Mouse (Mus musculus): Measurements from ENCODE around the gene Ptpn21.

Ptpn21 gene

GRCm38 (mm10) chr12:98736951-98737800 lies at the start of gene Ptpn21:
Ptpn21 (minus strand) TSS chr12:98737405.
- peak; percentile 82 for DNase-seq

- DNase-seq, result no peak
These were observed 47.0 kb upstream of the Ptpn21 start for GRCm38 (mm10) chr12:98784251-98784650.

GRCm38 (mm10) chr12:98779148-98779547 lies 41.9 kb upstream of the Ptpn21 start:
- DNase-seq, result peak; percentile 43

- no peak for DNase-seq
These were observed 40.3 kb upstream of the Ptpn21 start for GRCm38 (mm10) chr12:98777509-98777908.

- DNase-seq, result no peak
These were observed 29.0 kb upstream of the Ptpn21 start for GRCm38 (mm10) chr12:98766241-98766640.

- DNase-seq, result no peak
These were observed 22.5 kb upstream of the Ptpn21 start for GRCm38 (mm10) chr12:98759700-98760099.

GRCm38 (mm10) chr12:98757636-98758035 lies 20.4 kb upstream of the Ptpn21 start:
- DNase-seq, result no peak

GRCm38 (mm10) chr12:98747380-98747753 lies 10.2 kb upstream of the Ptpn21 start:
- DNase-seq, result peak; percentile 15

- peak; percentile 94 for DNase-seq
These were observed 9.7 kb upstream of the Ptpn21 start, which contains the start of gene Zc3h14 for GRCm38 (mm10) chr12:98746746-98747379. Zc3h14 (plus strand) TSS chr12:98746964.

- peak; percentile 75 for DNase-seq
These were observed 8.9 kb upstream of the Ptpn21 start for GRCm38 (mm10) chr12:98746131-98746530.

- no peak for DNase-seq
These were observed 8.4 kb upstream of the Ptpn21 start for GRCm38 (mm10) chr12:98745626-98746025.

GRCm38 (mm10) chr12:98741011-98741501 lies 3.9 kb upstream of the Ptpn21 start:
- DNase-seq, result peak; percentile 40

GRCm38 (mm10) chr12:98737801-98738350 lies 671 bp upstream of the Ptpn21 start:
- peak; percentile 31 for DNase-seq

GRCm38 (mm10) chr12:98734880-98735801 lies 2.1 kb downstream of the Ptpn21 start:
- DNase-seq, result no peak

- DNase-seq, result peak; percentile 91
These were observed 2.8 kb downstream of the Ptpn21 start for GRCm38 (mm10) chr12:98734246-98734879.

- DNase-seq, result no peak
These were observed 3.4 kb downstream of the Ptpn21 start for GRCm38 (mm10) chr12:98733776-98734175.

- DNase-seq, result no peak
These were observed 4.0 kb downstream of the Ptpn21 start for GRCm38 (mm10) chr12:98733165-98733564.

GRCm38 (mm10) chr12:98730682-98731081 lies 6.5 kb downstream of the Ptpn21 start:
- no peak for DNase-seq

- DNase-seq, result no peak
These were observed 10.0 kb downstream of the Ptpn21 start for GRCm38 (mm10) chr12:98727186-98727585.

- no peak for DNase-seq
These were observed 11.1 kb downstream of the Ptpn21 start for GRCm38 (mm10) chr12:98726078-98726477.

GRCm38 (mm10) chr12:98724976-98725375 lies 12.2 kb downstream of the Ptpn21 start:
- DNase-seq, result no peak

GRCm38 (mm10) chr12:98724224-98724623 lies 13.0 kb downstream of the Ptpn21 start:
- no peak for DNase-seq

Data from lung, postnatal 10 days (tissue).